Mouse (Mus musculus): ENCODE data around the gene Dennd1b.

GRCm38 (mm10) chr1:139015118-139015788, 52.0 kb downstream of the Dennd1b start:
- TF ChIP-seq POLR2A (IDR thresholded peaks at IDR 0.05; ENCODE audit: low read depth, low read length), result no peak
- no peak for TF ChIP-seq CTCF (IDR thresholded peaks at IDR 0.05; ENCODE audit: extremely low read depth, insufficient read depth, insufficient read length, insufficient replicate concordance)
